Mouse (Mus musculus) liver, postnatal 0 days (tissue): ENCODE data around the gene Sap30. TPM values are rescaled to one million over a fixed set of nuclear protein-coding genes. Genes with fewer than 3 reads are reported as not detected.

ENCODE experiments used
- ATAC-seq: fragments of 200-750 bp; cut with Nextera tagmentation; 2 replicates; pipeline ENCODE4 v1.8.0; 2017; ENCODE audit warnings: mild to moderate bottlenecking, moderate library complexity
- DNase-seq: peaks from one replicate; pipeline ENCODE4 v3.0.0-alpha.2; 2016
- H3K27ac ChIP-seq: fragments of 300-500 bp; sonication (generic); 2 replicates; pipeline ENCODE4 v1.5.1; 2014; ENCODE audit warnings: antibody characterized with exemption, moderate library complexity, mild to moderate bottlenecking, low read depth
- H3K27me3 ChIP-seq: fragments of 300-500 bp; sonication (generic); 2 replicates; pipeline ENCODE4 v1.6.1; 2014; ENCODE audit warnings: low read length, control low read depth, mixed read lengths; ENCODE audit not compliant: insufficient read depth
- H3K36me3 ChIP-seq: fragments of 300-500 bp; sonication (generic); replicated peaks from 2 replicates; pipeline ENCODE4 v1.6.1; 2014; ENCODE audit warnings: mild to moderate bottlenecking, control low read depth, low read length, moderate library complexity, mixed read lengths; ENCODE audit not compliant: insufficient read depth
- H3K4me1 ChIP-seq: fragments of 300-500 bp; sonication (generic); 2 replicates; pipeline ENCODE4 v1.6.1; 2014; ENCODE audit warnings: antibody characterized with exemption, mild to moderate bottlenecking, control low read depth; ENCODE audit not compliant: insufficient read depth
- H3K4me2 ChIP-seq: fragments of 300-500 bp; sonication (generic); 2 replicates; pipeline ENCODE4 v1.6.1; 2014; ENCODE audit warnings: low read depth, mild to moderate bottlenecking, low read length, moderate library complexity, mixed read lengths
- H3K4me3 ChIP-seq: fragments of 300-500 bp; sonication (generic); 2 replicates; pipeline ENCODE4 v1.5.1; 2014; ENCODE audit warnings: low read depth, low read length
- H3K9ac ChIP-seq: fragments of 300-500 bp; sonication (generic); replicated peaks from 2 replicates; pipeline ENCODE4 v1.6.1; 2014; ENCODE audit warnings: mild to moderate bottlenecking, moderate library complexity
- H3K9me3 ChIP-seq: fragments of 300-500 bp; sonication (generic); 2 replicates; pipeline ENCODE4 v1.6.1; 2016; ENCODE audit warnings: mild to moderate bottlenecking, control low read depth, low read length, mixed read lengths
- CTCF ChIP-seq: sonication (generic); IDR thresholded peaks from 2 replicates; pipeline ENCODE4 v1.5.1; 2016; ENCODE audit warnings: antibody characterized with exemption, low read depth
- EP300 ChIP-seq: IDR thresholded peaks from 2 replicates; pipeline ENCODE4 v1.6.1; 2016; ENCODE audit warnings: antibody characterized with exemption, low read depth, mild to moderate bottlenecking
- WGBS: fragments of 180-500 bp; shearing (Covaris S2); extraction: QIAGEN DNeasy Blood & Tissue Kit; methylation state at CpG from one replicate; pipeline ENCODE4 v1.1.7; 2014; ENCODE audit not compliant: insufficient replicate concordance; 5-methylcytosine and 5-hydroxymethylcytosine counted together
- polyA plus RNA-seq: library from polyadenylated mRNA; unstranded; fragments of >200 nt; fragmentation: Nextera tagmentation; extraction: Ambion mirVana; gene quantifications from 2 replicates; pipeline ENCODE4 v1.2.1, GENCODE M21; 2015

The Sap30 gene
- polyA plus RNA-seq, 1 experiment from 2014 or later: 9.7 TPM

DNA sequence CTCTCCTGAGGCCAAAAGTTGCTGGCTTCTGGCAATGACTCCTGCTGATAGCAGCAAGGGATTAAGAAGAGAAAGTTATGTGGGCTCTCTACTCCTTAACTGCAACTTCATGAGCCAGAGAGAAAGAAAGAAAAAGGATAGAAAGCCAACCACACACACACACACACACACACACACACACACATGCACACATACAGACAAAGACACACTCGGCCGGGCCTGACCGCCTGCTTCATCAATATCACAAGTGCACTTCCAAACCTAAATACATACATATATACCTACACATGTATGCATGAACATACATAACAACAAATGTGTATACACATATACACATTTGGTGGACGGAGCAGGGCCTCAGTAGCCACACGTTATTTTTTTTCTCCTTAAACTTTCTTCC, 16.8 kb downstream of the Sap30 start:
- Histone ChIP-seq H3K9me3 (no peaks in the 10 kb centered on the region), H3K4me3 (no peak overlapping the region), H3K4me1 (no peaks in the 10 kb centered on the region), H3K9ac (no peak overlapping the region), H3K27me3 (no peaks in the 10 kb centered on the region), H3K36me3 (no peaks in the 10 kb centered on the region), H3K27ac (no peak overlapping the region), H3K4me2 (no peak overlapping the region)
- no peak for ATAC-seq
- TF ChIP-seq CTCF (no peak), EP300 (no peak)
- no peak for DNase-seq
- 94% methylated on average over 5 of the region's 5 CpGs for WGBS

DNA sequence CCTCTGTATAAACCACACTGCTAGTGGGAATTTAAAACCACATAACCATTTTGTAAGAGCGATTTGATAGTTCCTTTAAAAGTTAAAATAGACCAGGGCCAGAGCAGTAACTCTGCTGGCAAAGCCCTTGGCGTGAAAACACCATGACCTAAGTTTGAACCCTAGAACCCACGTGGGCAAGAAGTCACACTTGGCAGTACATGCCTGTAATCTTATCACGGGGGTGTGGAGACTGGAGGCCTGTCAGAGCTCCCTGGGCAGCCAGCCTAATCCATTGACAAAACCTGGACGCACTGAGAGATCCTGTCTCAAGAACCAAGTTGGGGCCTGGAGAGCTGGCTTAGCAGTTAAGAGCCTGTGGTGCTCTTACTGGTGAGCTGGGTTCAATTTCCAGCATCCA, 19.0 kb downstream of the Sap30 start:
- Histone ChIP-seq H3K9me3 (no peaks in the 10 kb centered on the region), H3K9ac (no peak overlapping the region), H3K4me2 (no peak overlapping the region), H3K4me3 (no peak overlapping the region), H3K36me3 (no peaks in the 10 kb centered on the region), H3K27ac (no peak overlapping the region), H3K27me3 (no peaks in the 10 kb centered on the region), H3K4me1 (no peaks in the 10 kb centered on the region)
- ATAC-seq (no peak), DNase-seq (no peak)
- 51% methylated on average over 5 of the region's 5 CpGs for WGBS
- TF ChIP-seq CTCF (no peak), EP300 (no peak)

DNA sequence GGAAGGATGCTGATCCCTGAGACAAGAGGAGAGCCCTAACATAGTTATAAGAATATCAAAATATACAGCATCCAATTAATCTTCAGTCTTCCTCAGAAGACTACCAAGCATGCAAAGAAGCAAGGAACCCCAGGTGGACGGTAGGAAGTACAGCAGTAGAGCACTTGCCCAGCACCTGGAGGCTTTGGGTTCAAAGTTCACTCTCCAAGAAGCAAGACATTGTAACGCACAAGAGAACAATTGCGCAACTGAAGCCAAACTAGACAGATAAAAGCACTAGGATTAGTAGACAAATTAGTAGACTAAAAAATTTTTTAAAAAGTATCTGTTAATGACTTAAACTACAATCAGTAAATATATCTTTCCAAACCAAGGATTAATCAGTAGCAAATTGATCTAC, 23.9 kb downstream of the Sap30 start:
- Histone ChIP-seq H3K27ac (no peak overlapping the region), H3K4me2 (no peak overlapping the region), H3K27me3 (no peaks in the 10 kb centered on the region), H3K9me3 (no peaks in the 10 kb centered on the region), H3K36me3 (no peaks in the 10 kb centered on the region), H3K4me1 (no peaks in the 10 kb centered on the region), H3K9ac (no peak overlapping the region), H3K4me3 (no peak overlapping the region)
- ATAC-seq (no peak), DNase-seq (no peak)
- no peak for TF ChIP-seq CTCF
- TF ChIP-seq EP300: no peak
- 75% methylated on average over 3 of the region's 3 CpGs for WGBS

DNA sequence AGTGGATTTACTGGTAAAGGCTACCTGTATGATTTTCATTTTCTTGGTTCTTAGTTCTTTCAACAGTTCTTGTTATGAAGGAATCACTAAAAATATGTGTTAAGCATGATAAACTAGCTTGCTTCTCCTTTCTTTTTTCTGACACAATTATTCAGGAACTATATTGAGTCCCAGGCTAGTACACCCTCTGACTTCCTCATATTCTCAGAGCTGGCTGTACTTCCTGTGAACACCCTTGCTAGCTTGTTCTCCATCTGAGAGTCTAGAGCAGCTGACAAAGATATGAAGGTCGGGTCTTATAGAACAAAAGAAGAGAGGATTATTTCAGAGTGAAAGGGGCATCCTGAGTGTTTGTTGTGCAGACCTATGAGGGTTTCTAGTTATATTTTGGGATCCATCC, 24.8 kb downstream of the Sap30 start:
- 23% methylated on average over 1 of the region's 1 CpGs for WGBS
- no peaks in the 10 kb centered on the region for H3K36me3 ChIP-seq
- H3K4me1 ChIP-seq: no peaks in the 10 kb centered on the region
- H3K4me3 ChIP-seq: no peak overlapping the region
- no peak for TF ChIP-seq CTCF
- no peaks in the 10 kb centered on the region for H3K27me3 ChIP-seq
- no peaks in the 10 kb centered on the region for H3K9me3 ChIP-seq
- no peak for DNase-seq
- no peak overlapping the region for H3K4me2 ChIP-seq
- no peak for ATAC-seq
- H3K27ac ChIP-seq: 0 out of 2 replicates have a peak overlapping the region, but pooled peaks have one; percentile 12
- no peak overlapping the region for H3K9ac ChIP-seq

DNA sequence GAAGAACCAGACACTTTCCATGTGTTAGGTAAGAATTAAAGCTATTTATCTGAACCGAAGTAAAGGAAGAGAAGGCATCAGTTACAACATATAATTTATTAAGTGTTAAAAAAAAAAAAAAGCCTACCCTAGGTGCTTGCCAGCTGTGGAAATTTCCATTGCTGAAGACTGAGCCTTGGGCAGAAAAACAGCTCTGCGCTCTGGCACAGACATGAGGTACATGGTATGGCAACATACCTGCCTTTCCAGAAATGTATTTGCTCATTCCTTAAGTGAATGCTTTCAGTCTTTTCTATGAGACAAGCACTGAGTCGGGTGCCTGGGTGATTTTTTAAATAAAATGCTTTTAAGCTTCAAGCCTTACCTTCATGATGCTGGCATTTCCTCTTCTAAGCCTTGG, 29.7 kb downstream of the Sap30 start:
- no peaks in the 10 kb centered on the region for H3K36me3 ChIP-seq
- no peaks in the 10 kb centered on the region for H3K4me1 ChIP-seq
- no peaks in the 10 kb centered on the region for H3K9me3 ChIP-seq
- TF ChIP-seq CTCF: no peak
- TF ChIP-seq EP300: no peak
- DNase-seq: no peak
- no peak overlapping the region for H3K4me3 ChIP-seq
- 77% methylated on average over 3 of the region's 3 CpGs for WGBS
- H3K4me2 ChIP-seq: no peak overlapping the region
- H3K27me3 ChIP-seq: no peaks in the 10 kb centered on the region
- H3K9ac ChIP-seq: no peak overlapping the region
- no peak overlapping the region for H3K27ac ChIP-seq
- ATAC-seq: no peak

DNA sequence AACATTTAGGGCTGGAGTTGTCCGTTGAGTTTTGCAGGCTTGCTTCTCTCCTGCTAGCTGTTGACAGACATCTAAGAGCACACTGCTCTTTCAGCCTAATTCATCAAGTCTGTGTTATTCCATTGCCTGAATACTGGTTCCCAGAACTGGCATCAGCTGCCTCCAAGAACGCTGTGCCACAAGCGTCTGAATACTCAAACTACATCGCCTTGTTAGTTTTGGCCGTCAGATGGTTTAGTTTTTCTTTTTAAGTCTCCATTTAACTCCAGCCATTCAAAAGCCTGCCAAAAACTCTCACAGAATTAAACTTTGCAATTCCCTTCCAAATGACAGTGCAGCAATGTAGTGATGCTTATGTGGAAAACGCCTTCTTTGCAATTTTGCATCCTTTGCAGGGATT, 30.5 kb downstream of the Sap30 start:
- no peak overlapping the region for H3K9ac ChIP-seq
- no peak overlapping the region for H3K27ac ChIP-seq
- no peaks in the 10 kb centered on the region for H3K4me1 ChIP-seq
- H3K36me3 ChIP-seq: no peaks in the 10 kb centered on the region
- no peaks in the 10 kb centered on the region for H3K9me3 ChIP-seq
- H3K4me3 ChIP-seq: no peak overlapping the region
- no peak for DNase-seq
- ATAC-seq: no peak
- no peak overlapping the region for H3K4me2 ChIP-seq
- H3K27me3 ChIP-seq: no peaks in the 10 kb centered on the region
- TF ChIP-seq EP300 (no peak), CTCF (no peak)
- 84% methylated on average over 6 of the region's 6 CpGs for WGBS

DNA sequence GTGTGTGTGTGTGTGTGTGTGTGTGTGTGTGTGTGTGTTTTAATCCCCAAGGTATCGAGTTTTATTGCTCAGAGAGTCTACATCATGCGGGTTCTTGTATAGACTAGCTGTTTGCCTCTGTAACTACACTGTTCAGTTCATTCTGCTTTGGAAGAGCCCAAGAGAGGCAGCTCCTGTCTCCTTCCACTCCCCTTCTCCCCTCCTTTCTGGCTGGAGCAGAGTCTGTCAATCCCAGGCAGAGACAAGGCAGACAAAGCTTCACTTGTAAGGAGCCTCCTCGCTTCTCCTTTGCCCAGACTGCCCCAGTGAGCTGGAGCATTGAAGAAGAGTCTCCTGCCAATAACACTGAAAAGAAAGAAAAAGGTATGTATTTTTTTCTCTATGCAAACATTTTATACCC, 31.9 kb downstream of the Sap30 start, which contains the start of gene Scrg1:
Scrg1 (plus strand) TSS at position 159 of the 400 bp plus-strand sequence.
- no peaks in the 10 kb centered on the region for H3K36me3 ChIP-seq
- H3K9ac ChIP-seq: no peak within 1 kb of the TSS
- no peaks in the 10 kb centered on the region for H3K27me3 ChIP-seq
- no peak within 1 kb of the TSS for H3K27ac ChIP-seq
- TF ChIP-seq EP300 (no peak), CTCF (no peak)
- no peaks in the 10 kb centered on the region for H3K4me1 ChIP-seq
- no peak for DNase-seq
- no peak for ATAC-seq
- H3K4me2 ChIP-seq: no peak within 1 kb of the TSS
- 63% methylated on average over 3 of the region's 3 CpGs for WGBS
- no peak within 1 kb of the TSS for H3K4me3 ChIP-seq
- H3K9me3 ChIP-seq: no peaks in the 10 kb centered on the region
